Mouse (Mus musculus) bone marrow macrophage, adult 2 months (primary cell): Measurements from ENCODE around the gene AY074887.

Source experiments
- CTCF ChIP-seq: IDR thresholded peaks from 2 replicates; pipeline ENCODE4 v1.5.1; 2012; ENCODE audit warnings: low read depth, mild to moderate bottlenecking, low read length, moderate library complexity
- POLR2A ChIP-seq: IDR thresholded peaks from 2 replicates; pipeline ENCODE4 v1.6.1; 2012; ENCODE audit warnings: mild to moderate bottlenecking, low read depth, low read length, borderline replicate concordance

- no peak for TF ChIP-seq CTCF
- TF ChIP-seq POLR2A = no peak
Observed at GRCm38 (mm10) chr9:54994381-54994780, 43.6 kb upstream of the AY074887 start.
